Mouse (Mus musculus): ENCODE results near the gene Flt1.

The Flt1 gene

GRCm38 (mm10) chr5:147539815-147540214 lies 186.0 kb downstream of the Flt1 start:
- no peak for DNase-seq

- no peak for DNase-seq
Observed at GRCm38 (mm10) chr5:147539409-147539808, 186.4 kb downstream of the Flt1 start.

- no peak for DNase-seq
Observed at GRCm38 (mm10) chr5:147532031-147532430, 193.8 kb downstream of the Flt1 start.

- DNase-seq = no peak
Observed at GRCm38 (mm10) chr5:147527788-147528187, 198.0 kb downstream of the Flt1 start.

- DNase-seq = no peak
Observed at GRCm38 (mm10) chr5:147527006-147527405, 198.8 kb downstream of the Flt1 start.
